Mouse (Mus musculus): Measurements from ENCODE around the gene Cux1. TPM values are rescaled to one million over a fixed set of nuclear protein-coding genes. Genes with fewer than 3 reads are reported as not detected.

The Cux1 gene
- polyA plus RNA-seq, 1 experiment: 24.7 TPM

- no peaks in the 10 kb centered on the region for H3K27me3 ChIP-seq (ENCODE audit: control insufficient read depth, insufficient read depth, low read length)
- H3K4me3 ChIP-seq (ENCODE audit: extremely low read depth, insufficient read depth, insufficient read length): no peak overlapping the region
- peak in 1 of 2 experiments; percentile 66 for DNase-seq (ENCODE audit: low read depth in 1 of 2, low spot score in 2 of 2)
- H3K4me1 ChIP-seq (ENCODE audit: control insufficient read depth, insufficient read depth, insufficient read length): peaks cover 22% of the 10 kb centered on the region; the same call in 1 of the 2 replicates
- TF ChIP-seq CTCF (IDR thresholded peaks at IDR 0.05; ENCODE audit: extremely low read depth, insufficient read depth, insufficient read length, insufficient replicate concordance): no peak
- TF ChIP-seq POLR2A (IDR thresholded peaks at IDR 0.05; ENCODE audit: low read depth, low read length): no peak
- 30% methylated on average over 6 of the region's 6 CpGs for WGBS
- H3K36me3 ChIP-seq (ENCODE audit: control insufficient read depth, insufficient read depth, low read length): no peaks in the 10 kb centered on the region
- peak overlapping the region; percentile 56 for H3K27ac ChIP-seq (ENCODE audit: insufficient read depth, low read length)
Measured at GRCm38 (mm10) chr5:136428498-136429060, 138.7 kb downstream of the Cux1 start.

DNA sequence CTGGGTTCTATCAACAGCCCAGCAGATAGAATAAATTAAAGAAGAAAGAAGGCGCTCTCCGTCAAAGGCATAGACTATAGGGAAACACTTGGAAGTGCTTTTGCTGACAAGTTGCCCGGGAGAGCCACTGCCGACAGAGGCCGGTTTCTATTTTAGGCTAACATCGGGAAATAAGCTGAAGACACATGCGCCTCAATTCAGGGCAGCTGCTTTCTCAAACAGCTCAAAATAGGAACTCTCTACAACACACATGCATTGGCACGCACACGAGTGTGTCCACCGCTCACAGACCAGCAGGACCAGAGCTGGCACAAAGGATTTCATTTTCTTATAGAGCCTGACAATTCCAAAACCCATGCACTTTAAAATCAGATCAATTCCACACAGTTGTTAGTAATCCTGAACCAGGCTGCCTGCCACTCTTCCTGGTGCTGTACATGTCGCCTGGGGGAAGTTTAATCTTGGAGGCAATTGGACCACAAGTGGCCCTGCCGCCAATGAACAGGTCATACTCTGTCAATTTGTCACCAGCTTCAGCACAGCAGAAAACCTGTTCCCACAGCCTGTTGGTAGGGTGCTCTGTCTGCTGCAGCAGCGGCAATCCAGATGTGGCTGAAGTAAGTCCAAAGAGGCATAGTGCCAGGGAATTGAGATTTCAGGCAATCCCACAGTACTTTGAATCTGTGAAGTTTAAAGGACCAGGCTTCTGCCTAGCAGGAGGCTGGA, 139.4 kb downstream of the Cux1 start:
- no peak overlapping the region for H3K4me3 ChIP-seq (ENCODE audit: extremely low read depth, insufficient read depth, insufficient read length)
- H3K36me3 ChIP-seq (ENCODE audit: control insufficient read depth, insufficient read depth, low read length): no peaks in the 10 kb centered on the region
- DNase-seq (ENCODE audit: low read depth in 1 of 2, low spot score in 2 of 2): no peak
- peak overlapping the region; percentile 47 for H3K27ac ChIP-seq (ENCODE audit: insufficient read depth, low read length)
- H3K27me3 ChIP-seq (ENCODE audit: control insufficient read depth, insufficient read depth, low read length): no peaks in the 10 kb centered on the region
- WGBS: 50% methylated on average over 13 of the region's 13 CpGs
- TF ChIP-seq POLR2A (IDR thresholded peaks at IDR 0.05; ENCODE audit: low read depth, low read length) (no peak), CTCF (IDR thresholded peaks at IDR 0.05; ENCODE audit: extremely low read depth, insufficient read depth, insufficient read length, insufficient replicate concordance) (no peak)
- H3K4me1 ChIP-seq (ENCODE audit: control insufficient read depth, insufficient read depth, insufficient read length): peaks cover 22% of the 10 kb centered on the region; the same call in 1 of the 2 replicates

DNA sequence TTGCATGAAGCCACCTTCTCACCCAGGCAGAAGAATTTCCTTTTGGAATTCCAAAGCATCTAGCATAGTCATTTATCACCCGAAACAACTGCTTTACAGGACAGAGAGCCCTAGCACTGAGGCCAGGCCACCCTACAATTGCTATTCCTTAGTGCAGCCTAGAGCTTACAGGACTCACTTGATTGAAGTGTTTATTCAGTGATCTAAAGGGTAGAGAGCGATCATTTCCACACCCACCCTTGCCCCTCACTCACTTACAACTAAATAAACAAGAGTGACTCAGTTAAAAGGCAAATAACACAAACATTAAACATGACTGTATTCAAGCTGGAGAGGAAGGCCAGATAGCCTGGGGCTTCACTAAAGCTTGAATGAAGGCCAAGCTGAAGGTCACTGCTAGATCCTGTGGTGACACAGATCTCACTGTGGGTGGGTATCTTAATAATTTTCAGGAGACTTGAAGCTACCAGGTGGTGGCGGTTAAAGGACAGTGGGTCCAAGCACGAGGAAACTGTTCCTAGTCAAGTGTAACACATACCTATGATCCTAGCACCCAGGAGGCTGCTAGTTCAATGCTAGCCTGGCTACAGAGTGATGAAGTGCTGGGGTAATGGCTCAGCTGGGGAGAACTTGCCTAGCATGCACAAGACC, 140.0 kb downstream of the Cux1 start:
- H3K27ac ChIP-seq (ENCODE audit: insufficient read depth, low read length): no peak overlapping the region
- no peaks in the 10 kb centered on the region for H3K36me3 ChIP-seq (ENCODE audit: control insufficient read depth, insufficient read depth, low read length)
- DNase-seq (ENCODE audit: low read depth in 1 of 2, low spot score in 2 of 2): no peak
- H3K4me1 ChIP-seq (ENCODE audit: control insufficient read depth, insufficient read depth, insufficient read length): peaks cover 22% of the 10 kb centered on the region; the same call in 1 of the 2 replicates
- WGBS: 81% methylated on average over 4 of the region's 4 CpGs
- no peak for TF ChIP-seq CTCF (IDR thresholded peaks at IDR 0.05; ENCODE audit: extremely low read depth, insufficient read depth, insufficient read length, insufficient replicate concordance)
- TF ChIP-seq POLR2A (IDR thresholded peaks at IDR 0.05; ENCODE audit: low read depth, low read length): no peak
- no peak overlapping the region for H3K4me3 ChIP-seq (ENCODE audit: extremely low read depth, insufficient read depth, insufficient read length)
- H3K27me3 ChIP-seq (ENCODE audit: control insufficient read depth, insufficient read depth, low read length): no peaks in the 10 kb centered on the region

GRCm38 (mm10) chr5:136422948-136423347, 144.3 kb downstream of the Cux1 start:
- Histone ChIP-seq H3K36me3 (ENCODE audit: control insufficient read depth, insufficient read depth, low read length) (no peaks in the 10 kb centered on the region), H3K27ac (ENCODE audit: insufficient read depth, low read length) (no peak overlapping the region), H3K4me1 (ENCODE audit: control insufficient read depth, insufficient read depth, insufficient read length) (peaks cover 3% of the 10 kb centered on the region; the same call in 1 of the 2 replicates), H3K4me3 (ENCODE audit: extremely low read depth, insufficient read depth, insufficient read length) (no peak overlapping the region), H3K27me3 (ENCODE audit: control insufficient read depth, insufficient read depth, low read length) (no peaks in the 10 kb centered on the region)
- DNase-seq (ENCODE audit: low read depth in 1 of 2, low spot score in 2 of 2): no peak
- 89% methylated on average over 2 of the region's 2 CpGs for WGBS
- TF ChIP-seq POLR2A (IDR thresholded peaks at IDR 0.05; ENCODE audit: low read depth, low read length) (no peak), CTCF (IDR thresholded peaks at IDR 0.05; ENCODE audit: extremely low read depth, insufficient read depth, insufficient read length, insufficient replicate concordance) (no peak)

- H3K36me3 ChIP-seq (ENCODE audit: control insufficient read depth, insufficient read depth, low read length): no peaks in the 10 kb centered on the region
- TF ChIP-seq CTCF (IDR thresholded peaks at IDR 0.05; ENCODE audit: extremely low read depth, insufficient read depth, insufficient read length, insufficient replicate concordance): no peak
- no peak for TF ChIP-seq POLR2A (IDR thresholded peaks at IDR 0.05; ENCODE audit: low read depth, low read length)
- H3K4me1 ChIP-seq (ENCODE audit: control insufficient read depth, insufficient read depth, insufficient read length): no peaks in the 10 kb centered on the region
- 89% methylated on average over 3 of the region's 3 CpGs for WGBS
- no peak overlapping the region for H3K27ac ChIP-seq (ENCODE audit: insufficient read depth, low read length)
- no peaks in the 10 kb centered on the region for H3K27me3 ChIP-seq (ENCODE audit: control insufficient read depth, insufficient read depth, low read length)
- DNase-seq (ENCODE audit: low read depth in 1 of 2, low spot score in 2 of 2): no peak
- H3K4me3 ChIP-seq (ENCODE audit: extremely low read depth, insufficient read depth, insufficient read length): no peak overlapping the region
Measured at GRCm38 (mm10) chr5:136421885-136422284, 145.4 kb downstream of the Cux1 start.

DNA sequence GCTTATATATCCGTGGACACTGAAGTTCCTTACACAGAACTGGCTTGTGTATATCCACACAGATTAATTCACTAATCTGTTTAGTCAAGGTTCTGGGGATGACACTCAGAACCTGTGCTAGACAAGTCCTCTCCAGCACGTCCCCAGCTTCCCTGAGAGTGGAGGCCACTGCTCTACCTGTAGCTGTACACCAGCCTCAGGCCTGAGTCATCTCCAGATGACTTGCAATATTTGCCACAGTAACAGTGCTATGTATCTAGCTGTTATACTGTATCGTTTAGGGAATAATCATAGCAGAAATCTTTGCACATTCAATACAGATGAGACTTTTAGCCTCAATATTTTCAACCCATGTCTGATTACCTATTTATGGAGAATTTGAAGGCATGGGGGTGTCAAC, 146.0 kb downstream of the Cux1 start:
- no peaks in the 10 kb centered on the region for H3K27me3 ChIP-seq (ENCODE audit: control insufficient read depth, insufficient read depth, low read length)
- H3K27ac ChIP-seq (ENCODE audit: insufficient read depth, low read length): no peak overlapping the region
- H3K4me1 ChIP-seq (ENCODE audit: control insufficient read depth, insufficient read depth, insufficient read length): no peaks in the 10 kb centered on the region
- H3K4me3 ChIP-seq (ENCODE audit: extremely low read depth, insufficient read depth, insufficient read length): no peak overlapping the region
- no peak for TF ChIP-seq POLR2A (IDR thresholded peaks at IDR 0.05; ENCODE audit: low read depth, low read length)
- no peak for TF ChIP-seq CTCF (IDR thresholded peaks at IDR 0.05; ENCODE audit: extremely low read depth, insufficient read depth, insufficient read length, insufficient replicate concordance)
- no peak for DNase-seq (ENCODE audit: low read depth in 1 of 2, low spot score in 2 of 2)
- H3K36me3 ChIP-seq (ENCODE audit: control insufficient read depth, insufficient read depth, low read length): no peaks in the 10 kb centered on the region
- WGBS: 77% methylated on average over 3 of the region's 3 CpGs
